Mouse (Mus musculus) fat pad, adult 2 months (tissue): Measurements from ENCODE around the gene Gba2.

Experiments
- DNase-seq: peaks from one replicate; pipeline ENCODE4 v3.0.0-alpha.2; 2011; ENCODE audit warnings: low read depth, low spot score; ENCODE audit errors: extremely low read depth

The Gba2 gene

GRCm38 (mm10) chr4:43582241-43582640 lies 3.6 kb upstream of the Gba2 start:
- no peak for DNase-seq

- no peak for DNase-seq
Observed at GRCm38 (mm10) chr4:43581381-43581780, 2.7 kb upstream of the Gba2 start.

- no peak for DNase-seq
Observed at GRCm38 (mm10) chr4:43580721-43581120, 2.0 kb upstream of the Gba2 start.

GRCm38 (mm10) chr4:43579731-43580130 lies 1.1 kb upstream of the Gba2 start:
- DNase-seq, result no peak

- DNase-seq, result no peak
Observed at GRCm38 (mm10) chr4:43579256-43579655, 583 bp upstream of the Gba2 start.

GRCm38 (mm10) chr4:43577237-43577881 lies 1.3 kb downstream of the Gba2 start:
- no peak for DNase-seq

- DNase-seq, result no peak
Observed at GRCm38 (mm10) chr4:43575356-43575755, 3.3 kb downstream of the Gba2 start.

- DNase-seq, result no peak
Observed at GRCm38 (mm10) chr4:43573561-43573960, 5.1 kb downstream of the Gba2 start.

GRCm38 (mm10) chr4:43571395-43572045 lies 7.2 kb downstream of the Gba2 start:
- no peak for DNase-seq

GRCm38 (mm10) chr4:43567140-43567539 lies 11.5 kb downstream of the Gba2 start:
- no peak for DNase-seq

GRCm38 (mm10) chr4:43564231-43564630 lies 14.4 kb downstream of the Gba2 start:
- no peak for DNase-seq

- DNase-seq, result no peak
Observed at GRCm38 (mm10) chr4:43563601-43563875, 15.1 kb downstream of the Gba2 start.

GRCm38 (mm10) chr4:43562769-43563600 lies 15.7 kb downstream of the Gba2 start:
- no peak for DNase-seq

GRCm38 (mm10) chr4:43561997-43562768 lies 16.5 kb downstream of the Gba2 start, which contains the start of the genes Creb3 and Tln1:
TSS of gene Creb3 (plus strand) at chr4:43562332.
TSS of gene Tln1 (minus strand) at chr4:43562691.
- DNase-seq, result peak; percentile 80

- no peak for DNase-seq
Observed at GRCm38 (mm10) chr4:43561436-43561996, 17.2 kb downstream of the Gba2 start.

- DNase-seq, result no peak
Observed at GRCm38 (mm10) chr4:43560976-43561375, 17.7 kb downstream of the Gba2 start.

GRCm38 (mm10) chr4:43560243-43560611 lies 18.4 kb downstream of the Gba2 start:
- DNase-seq, result no peak

- no peak for DNase-seq
Observed at GRCm38 (mm10) chr4:43559519-43560242, 19.0 kb downstream of the Gba2 start.

- no peak for DNase-seq
Observed at GRCm38 (mm10) chr4:43558631-43559356, 19.9 kb downstream of the Gba2 start.
